In the genomic region with DNA sequence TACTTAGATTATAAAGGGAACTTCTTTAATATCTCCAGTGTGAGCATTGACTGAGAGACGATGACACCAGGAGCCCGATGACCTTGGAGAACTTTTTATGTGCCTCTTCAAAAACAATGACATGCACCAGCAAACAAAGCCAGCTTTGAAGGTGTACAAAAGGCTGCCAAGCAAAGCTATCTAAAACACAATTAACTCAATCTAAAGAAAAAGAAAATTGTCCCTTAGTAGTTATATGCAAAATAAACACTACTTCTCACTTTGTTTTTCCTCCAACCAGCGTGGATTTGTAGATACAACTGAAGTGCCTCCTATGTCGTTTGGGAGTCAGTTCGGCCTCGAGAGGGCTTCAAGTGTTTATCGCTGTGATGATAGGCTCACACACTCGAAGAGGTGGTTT, we compare ENCODE assay signal across 29 mouse cellular contexts.
"Had no signal": no experiment of that assay in that cellular context is flagged by ENCODE, and none has a peak within 500 bp of the region (broad histone marks: within the 10 kb centered on the region; RNA-seq: fewer than 3 reads in every experiment).

No protein-coding gene starts in this region.

- DNase-seq: heart, postnatal 10 days; heart, postnatal 14 days; heart, postnatal 36 days; heart, postnatal 4 days; kidney, adult 11 months; kidney, adult 18-20 months; kidney, adult 8-10 months; kidney, adult 9 months; kidney, postnatal 10 days; kidney, postnatal 14 days; kidney, postnatal 25 days; kidney, postnatal 36 days; kidney, postnatal 4 days; layer of hippocampus, adult 9-11 months; layer of hippocampus, postnatal 36 days had no signal

- H3K4me1 ChIP-seq: heart, embryonic 15.5 days; hindbrain, embryonic 13.5 days; hindbrain, embryonic 15.5 days had no signal

- H3K36me3 ChIP-seq: heart, embryonic 12.5 days; heart, embryonic 13.5 days; heart, embryonic 15.5 days; hindbrain, embryonic 10.5 days; hindbrain, embryonic 12.5 days; hindbrain, embryonic 13.5 days; hindbrain, embryonic 15.5 days; intestine, embryonic 15.5 days; kidney, embryonic 15.5 days had no signal

- H3K27ac ChIP-seq: heart, embryonic 13.5 days; heart, embryonic 15.5 days; hindbrain, embryonic 10.5 days; hindbrain, embryonic 12.5 days; hindbrain, embryonic 13.5 days; hindbrain, embryonic 14.5 days; hindbrain, embryonic 15.5 days; hindbrain, postnatal 0 days; intestine, embryonic 15.5 days; kidney, embryonic 15.5 days; kidney, postnatal 0 days; layer of hippocampus, adult 2 months; left cerebral cortex, adult 2 months had no signal

- H3K27me3 ChIP-seq: heart, embryonic 15.5 days; hindbrain, embryonic 15.5 days; intestine, embryonic 15.5 days had no signal

- H3K4me3 ChIP-seq: heart, embryonic 12.5 days; heart, embryonic 13.5 days; heart, embryonic 15.5 days; hindbrain, embryonic 10.5 days; hindbrain, embryonic 12.5 days; hindbrain, embryonic 13.5 days; hindbrain, embryonic 15.5 days; intestine, embryonic 15.5 days; kidney, embryonic 15.5 days; layer of hippocampus, adult 2 months; left cerebral cortex, adult 2 months had no signal
